Mouse (Mus musculus) megakaryocyte, embryonic 14.5 days (primary cell): ENCODE data around the gene Acsbg2.

Source experiments
- FLI1 ChIP-seq: IDR thresholded peaks from 2 replicates; pipeline ENCODE4 v1.6.1; 2012; ENCODE audit warnings: low read length, inconsistent platforms, mixed read lengths
- GATA1 ChIP-seq: IDR thresholded peaks from 3 replicates; pipeline ENCODE4 v1.6.1; 2012; ENCODE audit warnings: mixed read lengths, low read length, inconsistent platforms, borderline replicate concordance

- no peak for TF ChIP-seq FLI1
- no peak for TF ChIP-seq GATA1
Measured at GRCm38 (mm10) chr17:56848785-56849184, 25.5 kb downstream of the Acsbg2 start.
